Comparison of ENCODE assay signal across 24 mouse cellular contexts in the genomic region with DNA sequence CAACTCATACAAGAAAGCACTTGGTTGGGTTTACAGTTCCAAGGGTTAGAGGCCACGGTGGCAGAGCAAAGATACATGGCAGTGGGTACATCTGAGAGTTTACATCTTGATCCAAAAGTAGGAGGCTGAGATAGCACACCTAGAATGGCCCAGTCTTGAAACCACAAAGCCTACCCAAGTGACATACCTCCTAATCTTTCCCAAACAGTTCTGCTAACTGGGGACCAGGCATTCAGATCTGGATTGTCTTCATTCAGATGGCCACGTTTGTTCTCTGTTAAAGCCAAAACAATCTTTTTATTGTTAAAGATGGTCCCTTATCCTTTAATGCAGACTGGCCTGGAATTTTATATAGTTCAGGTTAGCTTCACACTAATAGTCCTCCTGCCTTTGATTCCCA. TPM values are rescaled to one million over a fixed set of nuclear protein-coding genes. Genes with fewer than 3 reads are reported as not detected.
DNase-seq lines count a peak whose midpoint lies in the region; ATAC-seq and TF ChIP-seq lines count a peak whose summit lies in the region.
"Had no signal": no experiment of that assay in that cellular context is flagged by ENCODE, and none has a peak within 500 bp of the region (broad histone marks: within the 10 kb centered on the region; RNA-seq: fewer than 3 reads in every experiment).

No protein-coding gene starts in this region.

- no peak for TF ChIP-seq CTCF in MEL (IDR thresholded peaks at IDR 0.05 in 2 of 3, conservative IDR thresholded peaks at IDR 0.05 in 1 of 3; ENCODE audit: control insufficient read depth in 1 of 3, insufficient read depth in 1 of 3, low read depth in 2 of 3, low read length in 3 of 3, poor library complexity in 1 of 3, severe bottlenecking in 1 of 3)

- no peak for TF ChIP-seq POLR2A in MEL (IDR thresholded peaks at IDR 0.05; ENCODE audit: control insufficient read depth in 1 of 2, insufficient read depth in 1 of 2, low read depth in 1 of 2, low read length in 2 of 2, poor library complexity in 1 of 2)

- TF ChIP-seq RAD21 in MEL (IDR thresholded peaks at IDR 0.05; ENCODE audit: low read depth, low read length): no peak

- no peak overlapping the region for H3K4me3 ChIP-seq in MEL (ENCODE audit: control insufficient read depth in 1 of 2, insufficient read depth in 1 of 2, low read depth in 2 of 2, low read length in 2 of 2)
- no peak overlapping the region for H3K4me3 ChIP-seq in liver, embryonic 12.5 days
- no peak overlapping the region for H3K4me3 ChIP-seq in liver, embryonic 15.5 days (replicated peaks)
- H3K4me3 ChIP-seq in forebrain, embryonic 10.5 days: no peak overlapping the region
- H3K4me3 ChIP-seq: embryonic facial prominence, embryonic 12.5 days; embryonic facial prominence, embryonic 15.5 days; forebrain, embryonic 12.5 days; forebrain, embryonic 15.5 days; hindbrain, embryonic 12.5 days; hindbrain, embryonic 15.5 days had no signal

- no peaks in the 10 kb centered on the region for H3K27me3 ChIP-seq in MEL (ENCODE audit: control insufficient read depth in 1 of 2, insufficient read depth in 2 of 2, low read length in 2 of 2)
- H3K27me3 ChIP-seq in liver, embryonic 12.5 days (replicated peaks): no peaks in the 10 kb centered on the region
- no peaks in the 10 kb centered on the region for H3K27me3 ChIP-seq in liver, embryonic 15.5 days
- no peaks in the 10 kb centered on the region for H3K27me3 ChIP-seq in forebrain, embryonic 10.5 days (ENCODE audit: poor library complexity, severe bottlenecking)
- H3K27me3 ChIP-seq: CH12.LX; embryonic facial prominence, embryonic 12.5 days; embryonic facial prominence, embryonic 15.5 days; forebrain, embryonic 12.5 days; forebrain, embryonic 15.5 days; hindbrain, embryonic 12.5 days; hindbrain, embryonic 15.5 days had no signal

- no peaks in the 10 kb centered on the region for H3K9me3 ChIP-seq in MEL (replicated peaks; ENCODE audit: insufficient read depth, low read length)
- no peaks in the 10 kb centered on the region for H3K9me3 ChIP-seq in liver, embryonic 12.5 days (replicated peaks)
- no peaks in the 10 kb centered on the region for H3K9me3 ChIP-seq in liver, embryonic 15.5 days (replicated peaks)
- no peaks in the 10 kb centered on the region for H3K9me3 ChIP-seq in forebrain, embryonic 10.5 days
- H3K9me3 ChIP-seq: embryonic facial prominence, embryonic 12.5 days; embryonic facial prominence, embryonic 15.5 days; forebrain, embryonic 12.5 days; forebrain, embryonic 15.5 days; G1E; hindbrain, embryonic 12.5 days; hindbrain, embryonic 15.5 days had no signal

- TF ChIP-seq EP300 in MEL (IDR thresholded peaks at IDR 0.05; ENCODE audit: low read depth in 1 of 2, low read length in 2 of 2): peak; percentile 58 to 65

- peaks cover 16% of the 10 kb centered on the region for H3K79me2 ChIP-seq in MEL (ENCODE audit: control insufficient read depth, insufficient read depth, low read length, poor library complexity)

- no peak overlapping the region for H3K4me2 ChIP-seq in liver, embryonic 12.5 days
- H3K4me2 ChIP-seq in liver, embryonic 15.5 days: no peak overlapping the region
- H3K4me2 ChIP-seq: embryonic facial prominence, embryonic 12.5 days; embryonic facial prominence, embryonic 15.5 days; forebrain, embryonic 12.5 days; forebrain, embryonic 15.5 days; heart, embryonic 11.5 days; hindbrain, embryonic 12.5 days; hindbrain, embryonic 15.5 days had no signal

- peaks cover 12 to 70% of the 10 kb centered on the region in 2 experiments for H3K36me3 ChIP-seq in MEL (ENCODE audit: control insufficient read depth in 1 of 2, insufficient read depth in 2 of 2, low read length in 2 of 2)
- peaks cover 99% of the 10 kb centered on the region for H3K36me3 ChIP-seq in liver, embryonic 12.5 days
- peaks cover 97% of the 10 kb centered on the region for H3K36me3 ChIP-seq in liver, embryonic 15.5 days (replicated peaks)
- H3K36me3 ChIP-seq in forebrain, embryonic 10.5 days (replicated peaks): peaks cover 100% of the 10 kb centered on the region

- peak; percentile 25; the same call in 1 of the 2 replicates for ATAC-seq in liver, embryonic 12.5 days
- peak; percentile 51 for ATAC-seq in liver, embryonic 15.5 days (ENCODE audit: insufficient read depth)
- ATAC-seq in megakaryocyte progenitor cell, adult 5-6 weeks (replicated peaks; ENCODE audit: poor library complexity): peak; percentile 83
- ATAC-seq in cerebellum, adult (ENCODE audit: insufficient number of reproducible peaks, low FRiP score, low TSS enrichment): no peak
- ATAC-seq: forebrain, embryonic 15.5 days had no signal

- 21% methylated on average over 2 of the region's 2 CpGs for WGBS in liver, embryonic 12.5 days (ENCODE audit: insufficient replicate concordance)
- WGBS in liver, embryonic 15.5 days (ENCODE audit: insufficient replicate concordance): 18% methylated on average over 2 of the region's 2 CpGs
- WGBS in forebrain, embryonic 10.5 days: 92% methylated on average over 2 of the region's 2 CpGs

- H3K9ac ChIP-seq in MEL (ENCODE audit: control insufficient read depth, low read depth, low read length, poor library complexity, severe bottlenecking): no peak overlapping the region
- H3K9ac ChIP-seq in liver, embryonic 12.5 days: no peak overlapping the region
- H3K9ac ChIP-seq in liver, embryonic 15.5 days: no peak overlapping the region
- H3K9ac ChIP-seq: embryonic facial prominence, embryonic 12.5 days; embryonic facial prominence, embryonic 15.5 days; forebrain, embryonic 12.5 days; forebrain, embryonic 15.5 days; hindbrain, embryonic 12.5 days; hindbrain, embryonic 15.5 days had no signal

- peak; percentile 64 for DNase-seq in MEL (ENCODE audit: low read depth, low spot score)
- no peak for DNase-seq in forebrain, embryonic 10.5 days (ENCODE audit: extremely low spot score, low spot score)
- DNase-seq in kidney, adult 8-10 months: no peak
- DNase-seq: adrenal gland, adult 2 months; adrenal gland, postnatal 14 days; B cell, adult 2 months; cerebellum, adult 2 months; cerebellum, adult 9-11 months; cerebellum, postnatal 25 days; gastrocnemius, postnatal 14 days; heart, adult 11 months had no signal

- H3K4me1 ChIP-seq in MEL (ENCODE audit: control insufficient read depth in 1 of 2, insufficient read depth in 2 of 2, low read length in 2 of 2): peaks cover 0 to 4% of the 10 kb centered on the region in 2 experiments; a peak in 3 of 4 replicates
- H3K4me1 ChIP-seq in liver, embryonic 12.5 days: peaks cover 26% of the 10 kb centered on the region
- peaks cover 25% of the 10 kb centered on the region for H3K4me1 ChIP-seq in liver, embryonic 15.5 days (replicated peaks)
- no peaks in the 10 kb centered on the region for H3K4me1 ChIP-seq in forebrain, embryonic 10.5 days
- H3K4me1 ChIP-seq: embryonic facial prominence, embryonic 12.5 days; embryonic facial prominence, embryonic 15.5 days; forebrain, embryonic 12.5 days; forebrain, embryonic 15.5 days; hindbrain, embryonic 12.5 days; hindbrain, embryonic 15.5 days had no signal

- H3K27ac ChIP-seq in MEL (ENCODE audit: control insufficient read depth, low read depth, low read length): peak overlapping the region; percentile 36; the same call in 1 of the 2 replicates
- peak overlapping the region; percentile 32 for H3K27ac ChIP-seq in liver, embryonic 12.5 days
- peak overlapping the region; percentile 41 for H3K27ac ChIP-seq in liver, embryonic 15.5 days (replicated peaks)
- no peak overlapping the region for H3K27ac ChIP-seq in forebrain, embryonic 10.5 days
- H3K27ac ChIP-seq: embryonic facial prominence, embryonic 12.5 days; embryonic facial prominence, embryonic 15.5 days; forebrain, embryonic 12.5 days; forebrain, embryonic 15.5 days; hindbrain, embryonic 12.5 days; hindbrain, embryonic 15.5 days had no signal

RNA-seq across cellular contexts. Expression of gene Rapgefl1, which starts 8.7 kb away (rescaled TPM):
- 0.46 and 0.58 TPM in 2 replicates for total RNA-seq in MEL (2012; rRNA removed)
- 1 to 10 TPM in 1 of 2 experiments, not detected in 1; 1.4 TPM for polyA plus RNA-seq in MEL (2012; ENCODE audit: insufficient read depth in 1 of 2, insufficient read length in 2 of 2, low read depth in 1 of 2, low replicate concordance in 2 of 2, missing spikeins in 1 of 2)
- 0.21 and 0.24 TPM in 2 replicates for polyA plus RNA-seq in liver, embryonic 12.5 days (2016; fragmentation: Nextera tagmentation; extraction: Ambion mirVana)
- polyA plus RNA-seq in liver, embryonic 15.5 days (2015; fragmentation: Nextera tagmentation; extraction: Ambion mirVana): 0.24 and 0.28 TPM in 2 replicates
- 0.24 and 1.8 TPM in 2 replicates for total RNA-seq in megakaryocyte progenitor cell, adult 5-6 weeks (2015)
- total RNA-seq in megakaryocyte progenitor cell, adult 5-6 weeks (2017): not detected in 2 replicates
- polyA plus RNA-seq in forebrain, embryonic 10.5 days (2016; fragmentation: Nextera tagmentation; extraction: Ambion mirVana): 1.00 and 1.2 TPM in 2 replicates

RNA-seq across cellular contexts. Expression of gene Casc3, which starts 23.2 kb away (rescaled TPM):
- 18.2 and 20.9 TPM in 2 replicates for total RNA-seq in MEL (2012; rRNA removed)
- 10 to 100 TPM; 58.6 to 61.0 TPM for polyA plus RNA-seq in MEL (2012; ENCODE audit: insufficient read depth in 1 of 2, insufficient read length in 2 of 2, low read depth in 1 of 2, low replicate concordance in 2 of 2, missing spikeins in 1 of 2)
- polyA plus RNA-seq in liver, embryonic 12.5 days (2016; fragmentation: Nextera tagmentation; extraction: Ambion mirVana): 26.4 and 29.7 TPM in 2 replicates
- 14.4 and 16.2 TPM in 2 replicates for polyA plus RNA-seq in liver, embryonic 15.5 days (2015; fragmentation: Nextera tagmentation; extraction: Ambion mirVana)
- total RNA-seq in megakaryocyte progenitor cell, adult 5-6 weeks (2015): 38.3 and 39.0 TPM in 2 replicates
- total RNA-seq in megakaryocyte progenitor cell, adult 5-6 weeks (2017): 18.3 and 31.7 TPM in 2 replicates
- polyA plus RNA-seq in forebrain, embryonic 10.5 days (2016; fragmentation: Nextera tagmentation; extraction: Ambion mirVana): 45.7 and 49.7 TPM in 2 replicates

RNA-seq across cellular contexts. Expression of gene Msl1, which starts 32.6 kb away (rescaled TPM):
- 35.0 and 37.1 TPM in 2 replicates for total RNA-seq in MEL (2012; rRNA removed)
- 10 to 100 TPM in 1 of 2 experiments, not detected in 1; 49.4 TPM for polyA plus RNA-seq in MEL (2012; ENCODE audit: insufficient read depth in 1 of 2, insufficient read length in 2 of 2, low read depth in 1 of 2, low replicate concordance in 2 of 2, missing spikeins in 1 of 2)
- 11.5 and 11.7 TPM in 2 replicates for polyA plus RNA-seq in liver, embryonic 12.5 days (2016; fragmentation: Nextera tagmentation; extraction: Ambion mirVana)
- 5.2 and 5.8 TPM in 2 replicates for polyA plus RNA-seq in liver, embryonic 15.5 days (2015; fragmentation: Nextera tagmentation; extraction: Ambion mirVana)
- 60.8 and 62.0 TPM in 2 replicates for total RNA-seq in megakaryocyte progenitor cell, adult 5-6 weeks (2015)
- total RNA-seq in megakaryocyte progenitor cell, adult 5-6 weeks (2017): 76.3 and 99.9 TPM in 2 replicates
- 22.9 and 24.1 TPM in 2 replicates for polyA plus RNA-seq in forebrain, embryonic 10.5 days (2016; fragmentation: Nextera tagmentation; extraction: Ambion mirVana)

RNA-seq across cellular contexts. Expression of gene Wipf2, which starts 35.6 kb away (rescaled TPM):
- 2.9 and 3.2 TPM in 2 replicates for total RNA-seq in MEL (2012; rRNA removed)
- 1 to 10 TPM in 1 of 2 experiments, not detected in 1; 7.1 TPM for polyA plus RNA-seq in MEL (2012; ENCODE audit: insufficient read depth in 1 of 2, insufficient read length in 2 of 2, low read depth in 1 of 2, low replicate concordance in 2 of 2, missing spikeins in 1 of 2)
- 2.0 and 2.2 TPM in 2 replicates for polyA plus RNA-seq in liver, embryonic 12.5 days (2016; fragmentation: Nextera tagmentation; extraction: Ambion mirVana)
- 1.2 and 1.3 TPM in 2 replicates for polyA plus RNA-seq in liver, embryonic 15.5 days (2015; fragmentation: Nextera tagmentation; extraction: Ambion mirVana)
- total RNA-seq in megakaryocyte progenitor cell, adult 5-6 weeks (2015): 15.0 and 17.1 TPM in 2 replicates
- 3.0 and 3.6 TPM in 2 replicates for total RNA-seq in megakaryocyte progenitor cell, adult 5-6 weeks (2017)
- 4.5 and 4.7 TPM in 2 replicates for polyA plus RNA-seq in forebrain, embryonic 10.5 days (2016; fragmentation: Nextera tagmentation; extraction: Ambion mirVana)

RNA-seq across cellular contexts. Expression of gene Nr1d1, which starts 52.7 kb away (rescaled TPM):
- 1.9 and 2.0 TPM in 2 replicates for total RNA-seq in MEL (2012; rRNA removed)
- polyA plus RNA-seq in MEL (2012; ENCODE audit: insufficient read depth in 1 of 2, insufficient read length in 2 of 2, low read depth in 1 of 2, low replicate concordance in 2 of 2, missing spikeins in 1 of 2): 1 to 10 TPM in 1 of 2 experiments, not detected in 1; 5.6 TPM
- polyA plus RNA-seq in liver, embryonic 12.5 days (2016; fragmentation: Nextera tagmentation; extraction: Ambion mirVana): 1.3 and 1.4 TPM in 2 replicates
- polyA plus RNA-seq in liver, embryonic 15.5 days (2015; fragmentation: Nextera tagmentation; extraction: Ambion mirVana): 0.63 and 0.85 TPM in 2 replicates
- 3.3 and 3.5 TPM in 2 replicates for total RNA-seq in megakaryocyte progenitor cell, adult 5-6 weeks (2015)
- 0.47 and 0.87 TPM in 2 replicates for total RNA-seq in megakaryocyte progenitor cell, adult 5-6 weeks (2017)
- polyA plus RNA-seq in forebrain, embryonic 10.5 days (2016; fragmentation: Nextera tagmentation; extraction: Ambion mirVana): 1.5 TPM in 2 replicates
